Mouse (Mus musculus) thymus, postnatal 14 days (tissue): ENCODE data around the gene Syne1.
"Not testable (repeated sequence)": the region's sequence is repeated elsewhere in the genome, so short reads cannot be mapped to it uniquely, and the experiment has no call there.

Source experiments
- DNase-seq: peaks from one replicate; pipeline ENCODE4 v3.0.0; 2021

The Syne1 gene

GRCm38 (mm10) chr10:5515330-5515729 is 36.0 kb downstream of the Syne1 start:
- no peak for DNase-seq

- DNase-seq: no peak
Observed at GRCm38 (mm10) chr10:5514134-5514533, 37.1 kb downstream of the Syne1 start.

GRCm38 (mm10) chr10:5512285-5512684 is 39.0 kb downstream of the Syne1 start:
- no peak for DNase-seq

GRCm38 (mm10) chr10:5511403-5511802 is 39.9 kb downstream of the Syne1 start:
- DNase-seq: no peak

GRCm38 (mm10) chr10:5507478-5507877 is 43.8 kb downstream of the Syne1 start:
- no peak for DNase-seq

GRCm38 (mm10) chr10:5504761-5505160 is 46.5 kb downstream of the Syne1 start:
- no peak for DNase-seq

- no peak for DNase-seq
Observed at GRCm38 (mm10) chr10:5503909-5504308, 47.4 kb downstream of the Syne1 start.

GRCm38 (mm10) chr10:5499684-5500369 is 51.5 kb downstream of the Syne1 start:
- DNase-seq: not testable (repeated sequence)

- DNase-seq: no peak
Observed at GRCm38 (mm10) chr10:5497859-5498258, 53.4 kb downstream of the Syne1 start.

- DNase-seq: no peak
Observed at GRCm38 (mm10) chr10:5491050-5491449, 60.2 kb downstream of the Syne1 start.

GRCm38 (mm10) chr10:5490029-5490428 is 61.3 kb downstream of the Syne1 start:
- DNase-seq: peak; percentile 38

GRCm38 (mm10) chr10:5488097-5488496 is 63.2 kb downstream of the Syne1 start:
- DNase-seq: no peak

- DNase-seq: peak; percentile 9
Observed at GRCm38 (mm10) chr10:5480552-5481550, 70.4 kb downstream of the Syne1 start.

- DNase-seq: peak; percentile 48
Observed at GRCm38 (mm10) chr10:5480097-5480496, 71.2 kb downstream of the Syne1 start.

GRCm38 (mm10) chr10:5468638-5469037 is 82.6 kb downstream of the Syne1 start:
- no peak for DNase-seq

- DNase-seq: no peak
Observed at GRCm38 (mm10) chr10:5453830-5454229, 97.5 kb downstream of the Syne1 start.

- DNase-seq: no peak
Observed at GRCm38 (mm10) chr10:5449944-5450343, 101.3 kb downstream of the Syne1 start.

GRCm38 (mm10) chr10:5447950-5448716 is 103.1 kb downstream of the Syne1 start:
- peak; percentile 37 for DNase-seq

GRCm38 (mm10) chr10:5445313-5445712 is 106.0 kb downstream of the Syne1 start:
- no peak for DNase-seq

- no peak for DNase-seq
Observed at GRCm38 (mm10) chr10:5443020-5443419, 108.3 kb downstream of the Syne1 start.

- no peak for DNase-seq
Observed at GRCm38 (mm10) chr10:5439802-5440350, 111.4 kb downstream of the Syne1 start.

- no peak for DNase-seq
Observed at GRCm38 (mm10) chr10:5437766-5438165, 113.5 kb downstream of the Syne1 start.

- no peak for DNase-seq
Observed at GRCm38 (mm10) chr10:5423984-5424383, 127.3 kb downstream of the Syne1 start.
